Mouse (Mus musculus) ES-Bruce4 (cell line): ENCODE measurements at regions not wholly inside any gene's neighbourhood (a gene's known extent, or its start where the extent isn't known, plus 50 kb on each side); places are given as distances from the start of the nearest gene placed in this dataset.

Source experiments
- CTCF ChIP-seq: IDR thresholded peaks from one replicate; pipeline ENCODE4 v1.8.1; 2011; ENCODE audit warnings: low read depth, low read length
- EP300 ChIP-seq: IDR thresholded peaks from 2 replicates; pipeline ENCODE4 v1.6.1; 2011; ENCODE audit warnings: low read depth, low read length; ENCODE audit not compliant: insufficient read depth
- POLR2A ChIP-seq: IDR thresholded peaks from one replicate; pipeline ENCODE4 v1.8.1; 2011; ENCODE audit warnings: low read length; ENCODE audit not compliant: insufficient read depth

GRCm38 (mm10) chr19:54605346-54605745, 521.7 kb downstream of the Gpam start:
- no peak for TF ChIP-seq POLR2A
- TF ChIP-seq CTCF, result no peak
- no peak for TF ChIP-seq EP300
